Mouse (Mus musculus) testis, adult 2 months (tissue): ENCODE measurements around the gene Rxrb.

Experiments
- CTCF ChIP-seq: fragments of 200-500 bp; IDR thresholded peaks from 2 replicates; pipeline ENCODE4 v1.5.1; 2012; ENCODE audit warnings: low read depth, mild to moderate bottlenecking, inconsistent platforms, low read length, moderate library complexity; ENCODE audit not compliant: control insufficient read depth, insufficient read depth, insufficient replicate concordance
- POLR2A ChIP-seq: fragments of 200-500 bp; IDR thresholded peaks from 2 replicates; pipeline ENCODE4 v1.6.1; 2012; ENCODE audit warnings: low read depth, mild to moderate bottlenecking, inconsistent platforms, low read length, moderate library complexity; ENCODE audit not compliant: control insufficient read depth

DNA sequence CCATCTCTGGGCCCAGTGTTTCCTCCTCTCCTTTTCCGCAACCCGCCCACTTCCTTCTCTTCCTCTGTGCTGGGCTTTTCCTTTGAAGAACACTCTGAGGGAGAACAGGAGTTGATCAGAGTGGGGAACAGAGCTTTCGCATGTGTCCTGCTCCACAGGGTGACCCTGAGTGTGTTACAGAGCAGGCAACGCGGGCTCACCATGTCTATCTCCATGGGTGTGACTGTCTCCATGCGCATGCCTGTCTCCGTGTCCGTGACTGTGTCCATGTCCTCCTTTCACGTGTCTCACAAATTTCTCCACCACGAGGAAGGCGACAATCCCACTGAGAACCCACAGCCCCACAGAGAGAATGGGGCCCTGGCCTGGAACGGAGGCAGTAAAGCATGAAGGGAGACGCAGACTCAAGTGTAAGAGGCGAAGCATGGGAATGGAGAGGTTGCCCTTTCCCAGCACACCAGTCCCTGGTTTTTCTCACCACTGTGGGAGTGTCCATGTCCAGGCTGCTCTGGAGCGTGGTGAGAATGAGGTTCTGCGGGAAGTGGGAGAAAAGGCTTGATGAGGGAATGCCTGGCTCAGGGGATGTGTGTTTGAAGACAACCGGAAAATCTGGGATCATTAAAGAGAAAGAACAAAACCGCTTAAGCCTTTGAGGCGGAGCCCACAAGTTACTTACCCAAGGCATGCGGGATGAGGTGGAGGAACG lies 1.6 kb upstream of the Rxrb start:
- TF ChIP-seq CTCF: no peak
- TF ChIP-seq POLR2A: no peak
